Mouse (Mus musculus) CH12.LX (cell line): ENCODE data around the gene Mmp12. TPM values are rescaled to one million over a fixed set of nuclear protein-coding genes. Genes with fewer than 3 reads are reported as not detected.

Experiments
- DNase-seq: peaks from one replicate; pipeline ENCODE4 v3.0.0-alpha.2; 2013; ENCODE audit errors: extremely low read depth
- H3K27ac ChIP-seq: 2 replicates; pipeline ENCODE4 v1.5.1; 2012; ENCODE audit warnings: low read depth, mild to moderate bottlenecking, control low read depth, moderate library complexity; ENCODE audit not compliant: insufficient read depth
- H3K27me3 ChIP-seq: replicated peaks from 2 replicates; pipeline ENCODE3; 2012; ENCODE audit warnings: inconsistent platforms
- H3K36me3 ChIP-seq, 2 experiments: replicated peaks in 1 of 2; 2 replicates each; pipeline versions ENCODE3 to v1.6.1; 2012; ENCODE audit warnings: inconsistent platforms in 1 of 2, low read length in 1 of 2, mild to moderate bottlenecking in 1 of 2, mixed read lengths in 1 of 2, moderate library complexity in 1 of 2; ENCODE audit not compliant: control insufficient read depth in 1 of 2, insufficient read depth in 1 of 2
- H3K4me1 ChIP-seq, 2 experiments: 2 replicates each; pipeline ENCODE4 v1.6.1; 2012; ENCODE audit warnings: inconsistent platforms in 1 of 2, moderate library complexity in 1 of 2; ENCODE audit not compliant: insufficient read depth in 2 of 2, control insufficient read depth in 1 of 2
- H3K4me2 ChIP-seq: 2 replicates; pipeline ENCODE4 v1.6.1; 2012; ENCODE audit warnings: low read depth, mild to moderate bottlenecking, control low read depth; ENCODE audit not compliant: poor library complexity, insufficient read depth, severe bottlenecking
- H3K4me3 ChIP-seq, 3 experiments: fragments of 150-350 bp in 1 of 3; sonication (generic) in 1 of 3; replicated peaks in 1 of 3; 2 replicates each; pipeline versions ENCODE3 to v1.5.1; 2011 to 2012; ENCODE audit warnings: low read depth in 2 of 3, low read length in 2 of 3, mild to moderate bottlenecking in 2 of 3, moderate library complexity in 2 of 3, control low read depth in 1 of 3, improper control_type of control experiment in 1 of 3, inconsistent platforms in 1 of 3, mixed read lengths in 1 of 3; ENCODE audit not compliant: poor library complexity in 1 of 3
- H3K79me2 ChIP-seq: replicated peaks from 2 replicates; pipeline ENCODE4 v1.6.1; 2012; ENCODE audit warnings: mild to moderate bottlenecking, moderate library complexity; ENCODE audit not compliant: control insufficient read depth, poor library complexity, insufficient read depth, severe bottlenecking; ENCODE audit errors: extremely low read depth
- H3K9ac ChIP-seq: 2 replicates; pipeline ENCODE4 v1.6.1; 2012; ENCODE audit warnings: low read depth, mild to moderate bottlenecking, control low read depth, moderate library complexity; ENCODE audit not compliant: insufficient read depth
- H3K9me3 ChIP-seq: replicated peaks from 2 replicates; pipeline ENCODE3; 2012; ENCODE audit warnings: low read length, inconsistent platforms, mixed read lengths
- BHLHE40 ChIP-seq: IDR thresholded peaks from 2 replicates; pipeline ENCODE4 v1.6.1; 2011; ENCODE audit warnings: mild to moderate bottlenecking, low read depth, low read length, improper control_type of control experiment
- CHD2 ChIP-seq: IDR thresholded peaks from 2 replicates; pipeline ENCODE4 v1.6.1; 2011; ENCODE audit warnings: low read length, improper control_type of control experiment
- CTCF ChIP-seq, 2 experiments: IDR thresholded peaks in 1 of 2; conservative IDR thresholded peaks in 1 of 2; 2 replicates each; pipeline ENCODE4 v1.5.1; 2011 to 2012; ENCODE audit warnings: low read depth in 2 of 2, low read length in 2 of 2, improper control_type of control experiment in 1 of 2, inconsistent platforms in 1 of 2, mild to moderate bottlenecking in 1 of 2, moderate library complexity in 1 of 2
- E2F4 ChIP-seq: IDR thresholded peaks from 2 replicates; pipeline ENCODE4 v1.6.1; 2011; ENCODE audit warnings: low read depth, low read length, improper control_type of control experiment; ENCODE audit not compliant: insufficient replicate concordance
- EP300 ChIP-seq: IDR thresholded peaks from 2 replicates; pipeline ENCODE4 v1.6.1; 2011; ENCODE audit warnings: low read length, improper control_type of control experiment
- ETS1 ChIP-seq: conservative IDR thresholded peaks from 2 replicates; pipeline ENCODE4 v1.6.1; 2012; ENCODE audit warnings: low read depth, mild to moderate bottlenecking, inconsistent platforms, low read length, improper control_type of control experiment, moderate library complexity
- HCFC1 ChIP-seq: IDR thresholded peaks from 2 replicates; pipeline ENCODE4 v1.6.1; 2012; ENCODE audit warnings: low read depth, mild to moderate bottlenecking, inconsistent platforms, low read length, improper control_type of control experiment
- IRF4 ChIP-seq: IDR thresholded peaks from 2 replicates; pipeline ENCODE4 v1.6.1; 2014; ENCODE audit warnings: low read depth, mild to moderate bottlenecking, inconsistent platforms, low read length, improper control_type of control experiment
- JUN ChIP-seq: IDR thresholded peaks from 2 replicates; pipeline ENCODE4 v1.6.1; 2011; ENCODE audit warnings: low read depth, mild to moderate bottlenecking, low read length, improper control_type of control experiment, moderate library complexity; ENCODE audit not compliant: insufficient read depth
- JUND ChIP-seq: conservative IDR thresholded peaks from 2 replicates; pipeline ENCODE4 v1.6.1; 2011; ENCODE audit warnings: low read depth, low read length, improper control_type of control experiment
- KAT2A ChIP-seq: IDR thresholded peaks from 2 replicates; pipeline ENCODE4 v1.6.1; 2012; ENCODE audit warnings: low read length, improper control_type of control experiment, inconsistent platforms; ENCODE audit not compliant: insufficient replicate concordance
- MAFK ChIP-seq: IDR thresholded peaks from 2 replicates; pipeline ENCODE4 v1.6.1; 2011; ENCODE audit warnings: low read length, improper control_type of control experiment; ENCODE audit not compliant: insufficient replicate concordance
- MAZ ChIP-seq: IDR thresholded peaks from 2 replicates; pipeline ENCODE4 v1.6.1; 2012; ENCODE audit warnings: low read depth, mild to moderate bottlenecking, inconsistent platforms, low read length, improper control_type of control experiment, moderate library complexity
- MXI1 ChIP-seq: IDR thresholded peaks from 2 replicates; pipeline ENCODE4 v1.6.1; 2011; ENCODE audit warnings: mild to moderate bottlenecking, low read depth, low read length, improper control_type of control experiment
- NELFE ChIP-seq: IDR thresholded peaks from 2 replicates; pipeline ENCODE4 v1.6.1; 2011; ENCODE audit warnings: low read depth, low read length, improper control_type of control experiment
- NRF1 ChIP-seq: IDR thresholded peaks from 2 replicates; pipeline ENCODE4 v1.6.1; 2014; ENCODE audit warnings: low read depth, mild to moderate bottlenecking, inconsistent platforms, low read length, improper control_type of control experiment, moderate library complexity
- POLR2AphosphoS2 ChIP-seq: IDR thresholded peaks from 2 replicates; pipeline ENCODE4 v1.6.1; 2011; ENCODE audit warnings: low read depth, low read length, improper control_type of control experiment
- RAD21 ChIP-seq: IDR thresholded peaks from 2 replicates; pipeline ENCODE4 v1.6.1; 2011; ENCODE audit warnings: low read depth, mild to moderate bottlenecking, low read length, improper control_type of control experiment, moderate library complexity
- RCOR1 ChIP-seq: conservative IDR thresholded peaks from 2 replicates; pipeline ENCODE4 v1.6.1; 2012; ENCODE audit warnings: low read depth, mild to moderate bottlenecking, inconsistent platforms, low read length, improper control_type of control experiment
- SIN3A ChIP-seq: IDR thresholded peaks from 2 replicates; pipeline ENCODE4 v1.6.1; 2012; ENCODE audit warnings: low read length, improper control_type of control experiment, inconsistent platforms
- SMC3 ChIP-seq: IDR thresholded peaks from 2 replicates; pipeline ENCODE4 v1.6.1; 2011; ENCODE audit warnings: low read depth, low read length, improper control_type of control experiment
- TBP ChIP-seq: conservative IDR thresholded peaks from 2 replicates; pipeline ENCODE4 v1.6.1; 2011; ENCODE audit warnings: low read depth, low read length, improper control_type of control experiment
- UBTF ChIP-seq: IDR thresholded peaks from 2 replicates; pipeline ENCODE4 v1.6.1; 2012; ENCODE audit warnings: low read depth, mild to moderate bottlenecking, inconsistent platforms, low read length, improper control_type of control experiment, moderate library complexity
- USF1 ChIP-seq: IDR thresholded peaks from 2 replicates; pipeline ENCODE4 v1.6.1; 2014; ENCODE audit warnings: low read depth, mild to moderate bottlenecking, inconsistent platforms, low read length, improper control_type of control experiment
- USF2 ChIP-seq: conservative IDR thresholded peaks from 2 replicates; pipeline ENCODE4 v1.6.1; 2011; ENCODE audit warnings: low read depth, low read length, improper control_type of control experiment
- dilution Hi-C: fragments of 300-500 bp; cut with MboI; formaldehyde crosslinking; loops from 2 replicates; pipeline ENCODE4 v1.14.3; 2020; ENCODE audit warnings: low sequenced_read_pairs; ENCODE audit not compliant: extremely low pct_unique_long_range_greater_than_20kb, extremely low pct_ligation_motif_present
- in situ Hi-C: fragments of 300-500 bp; cut with MboI; formaldehyde crosslinking; loops from 3 replicates; pipeline ENCODE4 v1.14.3; 2019; ENCODE audit warnings: low sequenced_read_pairs, low pct_ligation_motif_present, low pct_unique_long_range_greater_than_20kb, mixed read lengths
- polyA plus RNA-seq: library from polyadenylated mRNA; unstranded; fragments of >175 nt; gene quantifications from 2 replicates; pipeline ENCODE4 v1.2.1, GENCODE M21; 2012; ENCODE audit warnings: low read depth; ENCODE audit not compliant: insufficient read length
- total RNA-seq, 2 experiments: library from RNA; depleted of rRNA; stranded (reverse); fragments of 300-350 nt in 1 of 2; fragments of >200 nt in 1 of 2; gene quantifications; 2 replicates each; pipeline ENCODE4 v1.2.3; 2012 to 2014

Gene Mmp12
- not detected in 2 replicates for total RNA-seq (2012; rRNA removed)
- total RNA-seq (2014; rRNA removed) = 0.11 TPM in 1 of 2 replicates, not detected in the other
- polyA plus RNA-seq = not detected in 2 replicates

DNA sequence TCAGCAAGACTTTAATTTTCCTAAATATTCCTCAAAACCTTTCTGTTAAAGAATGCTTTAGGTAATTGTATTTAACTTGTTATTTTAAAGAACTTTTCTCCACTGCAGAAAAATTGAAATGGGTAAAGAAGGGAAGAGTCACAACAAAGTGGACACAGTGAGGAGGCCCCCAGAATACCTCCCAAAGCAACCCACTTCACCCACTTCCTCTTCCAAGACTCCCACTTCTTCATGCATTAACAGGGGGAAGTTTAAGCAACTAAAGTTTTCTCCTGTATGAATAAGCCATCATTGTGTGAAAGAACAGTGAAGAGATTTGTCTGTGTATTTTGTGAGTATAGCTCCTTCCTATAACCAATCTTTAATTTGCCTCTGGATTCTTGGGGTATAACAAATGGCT is at the start of gene Mmp12:
Gene Mmp12 (plus strand): TSS at position 275 of the 400 bp plus-strand sequence.
- Histone ChIP-seq H3K27me3 (no peaks in the 10 kb centered on the region), H3K79me2 (no peaks in the 10 kb centered on the region), H3K4me3 (no peak within 1 kb of the TSS), H3K9me3 (no peaks in the 10 kb centered on the region), H3K9ac (no peak within 1 kb of the TSS), H3K4me2 (no peak within 1 kb of the TSS), H3K36me3 (no peaks in the 10 kb centered on the region), H3K27ac (no peak within 1 kb of the TSS), H3K4me1 (peaks cover 0 to 13% of the 10 kb centered on the region in 2 experiments; a peak in 3 of 4 replicates)
- DNase-seq = no peak
- TF ChIP-seq IRF4 (no peak), TBP (no peak), BHLHE40 (no peak), MAZ (no peak), NRF1 (no peak), SIN3A (no peak), RAD21 (no peak), NELFE (no peak), KAT2A (no peak), ETS1 (no peak), USF2 (no peak), RCOR1 (no peak), E2F4 (no peak), POLR2AphosphoS2 (no peak), CTCF (conservative IDR thresholded peaks at IDR 0.05 in 1 of 2, IDR thresholded peaks at IDR 0.05 in 1 of 2; ENCODE audit: low read depth in 2 of 2, low read length in 2 of 2) (no peak)
- in situ Hi-C loops = no loop called here
- dilution Hi-C loops = no loop called here

DNA sequence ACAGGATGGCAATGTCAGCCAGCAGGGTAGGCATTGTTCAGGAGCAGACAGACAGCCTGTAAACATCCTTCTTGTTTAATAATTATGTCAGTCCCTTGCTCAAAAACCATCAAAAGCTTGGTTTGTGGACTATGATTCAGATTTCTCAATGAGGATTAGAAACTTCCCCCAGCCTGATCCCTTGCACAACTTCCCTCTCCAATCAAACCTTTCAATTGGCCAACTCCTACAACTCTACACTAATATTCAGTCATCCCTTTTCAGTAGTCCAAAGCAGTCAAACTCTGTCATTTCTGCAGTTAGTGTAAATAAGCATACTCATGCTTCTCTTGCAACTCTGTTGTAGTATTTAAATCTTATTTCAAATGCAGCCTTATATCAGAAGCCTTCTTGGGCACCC is 12.3 kb upstream of the Mmp12 start:
- no peak overlapping the region for H3K27ac ChIP-seq

More for the DNA sequence above, 12.3 kb upstream of the Mmp12 start:
- DNase-seq = no peak
- no peaks in the 10 kb centered on the region for H3K27me3 ChIP-seq
- H3K79me2 ChIP-seq = no peaks in the 10 kb centered on the region
- no peak overlapping the region for H3K4me2 ChIP-seq
- no peaks in the 10 kb centered on the region for H3K9me3 ChIP-seq
- H3K9ac ChIP-seq = no peak overlapping the region
- no peak overlapping the region for H3K4me3 ChIP-seq
- peaks cover 3 to 12% of the 10 kb centered on the region in 2 experiments; a peak in 3 of 4 replicates for H3K4me1 ChIP-seq
- TF ChIP-seq SMC3 (no peak), CHD2 (no peak), UBTF (no peak), MAFK (no peak), NELFE (no peak), ETS1 (no peak), CTCF (conservative IDR thresholded peaks at IDR 0.05 in 1 of 2, IDR thresholded peaks at IDR 0.05 in 1 of 2; ENCODE audit: low read depth in 2 of 2, low read length in 2 of 2) (no peak), USF1 (no peak), SIN3A (no peak), HCFC1 (no peak), JUN (no peak), EP300 (no peak), MAZ (no peak), MXI1 (no peak), BHLHE40 (no peak), USF2 (no peak), JUND (no peak)
- TF ChIP-seq, all 38 proteins: peak for 0
- no peaks in the 10 kb centered on the region for H3K36me3 ChIP-seq
- dilution Hi-C loops (no loop called here), in situ Hi-C loops (no loop called here)
